20 mouse cellular contexts compared by ENCODE assay signal in the genomic region with DNA sequence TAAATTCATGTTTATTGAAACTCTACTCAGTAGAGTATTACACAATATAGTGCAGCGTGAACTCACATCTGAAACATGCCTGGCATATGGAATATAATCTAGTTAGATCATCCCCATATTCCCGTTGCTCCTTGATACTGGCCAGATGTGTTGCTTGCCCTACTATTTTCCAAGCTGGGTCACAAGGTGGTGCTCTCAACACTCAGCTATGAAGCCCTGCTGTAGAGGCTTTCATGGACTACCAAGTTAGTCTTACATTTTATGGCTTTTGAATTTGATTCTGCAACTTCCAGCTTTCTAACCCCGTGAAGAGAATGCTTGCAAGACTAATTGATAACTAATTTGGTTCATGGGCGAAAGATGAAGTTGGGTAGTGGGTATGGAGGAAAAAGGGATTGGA.
DNase-seq lines count a peak whose midpoint lies in the region; ATAC-seq and TF ChIP-seq lines count a peak whose summit lies in the region.
"Had no signal": no experiment of that assay in that cellular context is flagged by ENCODE, and none has a peak within 500 bp of the region (broad histone marks: within the 10 kb centered on the region; RNA-seq: fewer than 3 reads in every experiment).

No protein-coding gene starts in this region.

- H3K4me1 ChIP-seq in hindbrain, postnatal 0 days (ENCODE audit: insufficient read depth, low read length) = no peaks in the 10 kb centered on the region
- H3K4me1 ChIP-seq in hindbrain, embryonic 10.5 days (replicated peaks) = no peaks in the 10 kb centered on the region
- H3K4me1 ChIP-seq in midbrain, postnatal 0 days (ENCODE audit: insufficient read depth, low read length) = no peaks in the 10 kb centered on the region
- H3K4me1 ChIP-seq in midbrain, embryonic 11.5 days (ENCODE audit: control insufficient read depth, insufficient read depth, low read length) = no peaks in the 10 kb centered on the region
- H3K4me1 ChIP-seq in ES-E14 (ENCODE audit: control insufficient read depth in 2 of 2, insufficient read depth in 2 of 2, low read length in 2 of 2, poor library complexity in 1 of 2) = no peaks in the 10 kb centered on the region
- H3K4me1 ChIP-seq: embryonic facial prominence, embryonic 15.5 days; forebrain, embryonic 10.5 days; heart, embryonic 12.5 days; hindbrain, embryonic 15.5 days had no signal

- TF ChIP-seq CTCF in hindbrain, postnatal 0 days (IDR thresholded peaks at IDR 0.05; ENCODE audit: low read depth) = peak; percentile 16; the same call in 1 of the 2 replicates
- peak; percentile 26; the same call in 1 of the 2 replicates for TF ChIP-seq CTCF in midbrain, postnatal 0 days (IDR thresholded peaks at IDR 0.05)

- H3K27ac ChIP-seq in hindbrain, postnatal 0 days = no peak overlapping the region
- no peak overlapping the region for H3K27ac ChIP-seq in hindbrain, embryonic 10.5 days
- no peak overlapping the region for H3K27ac ChIP-seq in midbrain, postnatal 0 days (ENCODE audit: low read depth, low read length)
- no peak overlapping the region for H3K27ac ChIP-seq in midbrain, embryonic 11.5 days (ENCODE audit: low read depth, low read length)
- H3K27ac ChIP-seq in ES-E14 (ENCODE audit: insufficient read depth, low read depth, low read length, poor library complexity, severe bottlenecking) = no peak overlapping the region
- H3K27ac ChIP-seq: embryonic facial prominence, embryonic 15.5 days; forebrain, embryonic 10.5 days; gastrocnemius, adult 2 months; hindbrain, embryonic 15.5 days had no signal

- H3K27me3 ChIP-seq in hindbrain, postnatal 0 days (ENCODE audit: insufficient read depth, low read length) = no peaks in the 10 kb centered on the region
- H3K27me3 ChIP-seq in hindbrain, embryonic 10.5 days (ENCODE audit: insufficient read depth, poor library complexity, severe bottlenecking) = no peaks in the 10 kb centered on the region
- no peaks in the 10 kb centered on the region for H3K27me3 ChIP-seq in midbrain, postnatal 0 days (ENCODE audit: insufficient read depth, low read length)
- H3K27me3 ChIP-seq in midbrain, embryonic 11.5 days (ENCODE audit: control insufficient read depth, insufficient read depth, low read length) = no peaks in the 10 kb centered on the region
- H3K27me3 ChIP-seq: embryonic facial prominence, embryonic 15.5 days; heart, embryonic 12.5 days; hindbrain, embryonic 15.5 days had no signal

- no peak for DNase-seq in hindbrain, postnatal 0 days (ENCODE audit: low spot score)
- DNase-seq in hindbrain, embryonic 10.5 days (ENCODE audit: low spot score) = no peak
- DNase-seq in midbrain, postnatal 0 days (ENCODE audit: low spot score) = no peak
- DNase-seq in midbrain, embryonic 11.5 days (ENCODE audit: low spot score, missing footprints) = no peak
- DNase-seq in ES-E14 (ENCODE audit: low read depth, low spot score) = no peak
- DNase-seq in right cerebral cortex, postnatal 36 days (ENCODE audit: low spot score in 2 of 2) = no peak
- DNase-seq in urinary bladder, adult 2 months (ENCODE audit: low spot score) = no peak
- DNase-seq: adrenal gland, adult 2 months; adrenal gland, postnatal 25 days; cerebellum, adult 18-20 months; cerebellum, adult 9-11 months; cerebellum, postnatal 36 days; gastrocnemius, adult 2 months; gastrocnemius, postnatal 25 days had no signal

- H3K4me3 ChIP-seq in hindbrain, postnatal 0 days (ENCODE audit: low read length) = no peak overlapping the region
- H3K4me3 ChIP-seq in hindbrain, embryonic 10.5 days = no peak overlapping the region
- H3K4me3 ChIP-seq in midbrain, postnatal 0 days (ENCODE audit: low read depth, low read length) = no peak overlapping the region
- no peak overlapping the region for H3K4me3 ChIP-seq in midbrain, embryonic 11.5 days (ENCODE audit: low read depth, low read length)
- H3K4me3 ChIP-seq in ES-E14 (ENCODE audit: insufficient read depth in 1 of 2, low read depth in 1 of 2, low read length in 2 of 2, poor library complexity in 1 of 2, severe bottlenecking in 1 of 2) = no peak overlapping the region
- H3K4me3 ChIP-seq: embryonic facial prominence, embryonic 15.5 days; erythroblast, embryonic 14.5 days; forebrain, embryonic 10.5 days; gastrocnemius, adult 2 months; heart, embryonic 12.5 days; hindbrain, embryonic 15.5 days had no signal

- no peak for ATAC-seq in hindbrain, postnatal 0 days
- no peak for ATAC-seq in midbrain, postnatal 0 days (ENCODE audit: low FRiP score)
- no peak for ATAC-seq in midbrain, embryonic 11.5 days (ENCODE audit: low FRiP score)
- ATAC-seq: forebrain, embryonic 14.5 days had no signal

- in situ Hi-C loops in ES-E14 (cut with MboI; ENCODE audit: low sequenced_read_pairs in 2 of 2, unreplicated experiment in 2 of 2) = no loop called here

- no peak overlapping the region for H3K4me2 ChIP-seq in hindbrain, postnatal 0 days (ENCODE audit: low read depth, low read length)
- no peak overlapping the region for H3K4me2 ChIP-seq in midbrain, postnatal 0 days (ENCODE audit: low read depth, low read length, poor library complexity, severe bottlenecking)
- no peak overlapping the region for H3K4me2 ChIP-seq in midbrain, embryonic 11.5 days
- H3K4me2 ChIP-seq: embryonic facial prominence, embryonic 15.5 days; heart, embryonic 12.5 days; hindbrain, embryonic 15.5 days had no signal

- H3K9me3 ChIP-seq in hindbrain, postnatal 0 days (ENCODE audit: low read length) = no peaks in the 10 kb centered on the region
- no peaks in the 10 kb centered on the region for H3K9me3 ChIP-seq in hindbrain, embryonic 10.5 days
- H3K9me3 ChIP-seq in midbrain, postnatal 0 days (ENCODE audit: low read length) = no peaks in the 10 kb centered on the region
- H3K9me3 ChIP-seq in midbrain, embryonic 11.5 days (ENCODE audit: control insufficient read depth, low read length) = no peaks in the 10 kb centered on the region
- H3K9me3 ChIP-seq in ES-E14 (ENCODE audit: control insufficient read depth, insufficient read depth, low read depth, low read length) = no peaks in the 10 kb centered on the region
- H3K9me3 ChIP-seq: embryonic facial prominence, embryonic 15.5 days; forebrain, embryonic 10.5 days; heart, embryonic 12.5 days; hindbrain, embryonic 15.5 days had no signal

- 78% methylated on average over 4 of the region's 4 CpGs for WGBS in hindbrain, postnatal 0 days
- 84% methylated on average over 4 of the region's 4 CpGs for WGBS in hindbrain, embryonic 10.5 days
- WGBS in midbrain, postnatal 0 days = 80% methylated on average over 4 of the region's 4 CpGs
- WGBS in midbrain, embryonic 11.5 days = 83% methylated on average over 4 of the region's 4 CpGs

- no peaks in the 10 kb centered on the region for H3K36me3 ChIP-seq in hindbrain, postnatal 0 days (ENCODE audit: insufficient read depth, low read length)
- H3K36me3 ChIP-seq in hindbrain, embryonic 10.5 days = no peaks in the 10 kb centered on the region
- no peaks in the 10 kb centered on the region for H3K36me3 ChIP-seq in midbrain, postnatal 0 days (ENCODE audit: insufficient read depth, low read length)
- no peaks in the 10 kb centered on the region for H3K36me3 ChIP-seq in midbrain, embryonic 11.5 days (ENCODE audit: control insufficient read depth, insufficient read depth, low read length)
- H3K36me3 ChIP-seq in ES-E14 (ENCODE audit: control insufficient read depth, insufficient read depth, low read length, poor library complexity, severe bottlenecking) = no peaks in the 10 kb centered on the region
- H3K36me3 ChIP-seq: embryonic facial prominence, embryonic 15.5 days; forebrain, embryonic 10.5 days; heart, embryonic 12.5 days; hindbrain, embryonic 15.5 days had no signal

- H3K9ac ChIP-seq in hindbrain, postnatal 0 days (replicated peaks; ENCODE audit: low read length) = no peak overlapping the region
- no peak overlapping the region for H3K9ac ChIP-seq in midbrain, postnatal 0 days (replicated peaks; ENCODE audit: low read length, poor library complexity, severe bottlenecking)
- no peak overlapping the region for H3K9ac ChIP-seq in midbrain, embryonic 11.5 days (ENCODE audit: low read length)
- H3K9ac ChIP-seq in ES-E14 (ENCODE audit: insufficient read depth, low read depth, low read length, poor library complexity, severe bottlenecking) = no peak overlapping the region
- H3K9ac ChIP-seq: embryonic facial prominence, embryonic 15.5 days; heart, embryonic 12.5 days; hindbrain, embryonic 15.5 days had no signal

TF ChIP-seq in ES-E14, 5 proteins besides CTCF, POLR2A, EP300 and RAD21:
- TF ChIP-seq ZC3H11A (IDR thresholded peaks at IDR 0.05; ENCODE audit: borderline replicate concordance, low read depth, low read length) (0 out of 2 replicates have a peak, but pooled peaks have one; percentile 30), MAFK (IDR thresholded peaks at IDR 0.05; ENCODE audit: insufficient read depth, low read depth, low read length) (no peak), CHD2 (IDR thresholded peaks at IDR 0.05; ENCODE audit: low read depth, low read length) (no peak)
